ENCODE assay signal across 8 mouse cellular contexts in genomic region chr7:102369661-102370060, GRCm38 (mm10).
A peak's percentile ranks its signal among the peaks of the same experiment; 100 is the strongest.
DNase-seq lines count a peak whose midpoint lies in the region; ATAC-seq lines count a peak whose summit lies in the region.

No protein-coding gene starts in this region.

- no peak overlapping the region for H3K4me3 ChIP-seq in forebrain, embryonic 15.5 days
- H3K4me3 ChIP-seq in forebrain, embryonic 11.5 days (ENCODE audit: low read depth, low read length), result no peak overlapping the region
- no peak overlapping the region for H3K4me3 ChIP-seq in hindbrain, embryonic 15.5 days

- H3K4me1 ChIP-seq in forebrain, embryonic 15.5 days, result no peaks in the 10 kb centered on the region
- H3K4me1 ChIP-seq in forebrain, embryonic 11.5 days (replicated peaks; ENCODE audit: control insufficient read depth, insufficient read depth, low read length), result no peaks in the 10 kb centered on the region
- no peaks in the 10 kb centered on the region for H3K4me1 ChIP-seq in hindbrain, embryonic 15.5 days (replicated peaks)

- no peaks in the 10 kb centered on the region for H3K36me3 ChIP-seq in forebrain, embryonic 15.5 days
- no peaks in the 10 kb centered on the region for H3K36me3 ChIP-seq in forebrain, embryonic 11.5 days (ENCODE audit: control insufficient read depth, insufficient read depth, low read length)
- no peaks in the 10 kb centered on the region for H3K36me3 ChIP-seq in hindbrain, embryonic 15.5 days

- H3K27me3 ChIP-seq in forebrain, embryonic 15.5 days, result no peaks in the 10 kb centered on the region
- no peaks in the 10 kb centered on the region for H3K27me3 ChIP-seq in forebrain, embryonic 11.5 days (ENCODE audit: control insufficient read depth, insufficient read depth, low read length)
- no peaks in the 10 kb centered on the region for H3K27me3 ChIP-seq in hindbrain, embryonic 15.5 days

- peak overlapping the region; percentile 70 for H3K27ac ChIP-seq in forebrain, embryonic 15.5 days (replicated peaks)
- no peak overlapping the region for H3K27ac ChIP-seq in forebrain, embryonic 11.5 days (ENCODE audit: low read depth, low read length)
- no peak overlapping the region for H3K27ac ChIP-seq in hindbrain, embryonic 15.5 days (replicated peaks)

- H3K4me2 ChIP-seq in forebrain, embryonic 15.5 days (replicated peaks), result no peak overlapping the region
- no peak overlapping the region for H3K4me2 ChIP-seq in forebrain, embryonic 11.5 days (ENCODE audit: low read depth, low read length, severe bottlenecking)
- H3K4me2 ChIP-seq in hindbrain, embryonic 15.5 days, result no peak overlapping the region

- H3K9ac ChIP-seq in forebrain, embryonic 15.5 days (replicated peaks), result no peak overlapping the region
- no peak overlapping the region for H3K9ac ChIP-seq in forebrain, embryonic 11.5 days (ENCODE audit: low read length)
- no peak overlapping the region for H3K9ac ChIP-seq in hindbrain, embryonic 15.5 days

- peak; percentile 98 for ATAC-seq in forebrain, embryonic 15.5 days (replicated peaks)
- no peak for ATAC-seq in forebrain, embryonic 11.5 days (replicated peaks; ENCODE audit: low FRiP score)
- peak; percentile 73; the same call in 1 of the 2 replicates for ATAC-seq in hindbrain, embryonic 15.5 days (ENCODE audit: low FRiP score, low read depth)
- no peak for ATAC-seq in granulocyte monocyte progenitor cell, adult 5-6 weeks (replicated peaks; ENCODE audit: poor library complexity, severe bottlenecking)

- 30% methylated on average over 4 of the region's 4 CpGs for WGBS in forebrain, embryonic 15.5 days
- WGBS in forebrain, embryonic 11.5 days, result 58% methylated on average over 4 of the region's 4 CpGs
- 39% methylated on average over 4 of the region's 4 CpGs for WGBS in hindbrain, embryonic 15.5 days

- intact Hi-C loops in left cerebral cortex, postnatal 10 days (cut with DNase I), result no loop called here

- no peak for DNase-seq in forebrain, embryonic 11.5 days (ENCODE audit: low spot score)
- peak; percentile 22 for DNase-seq in MN1 (ENCODE audit: low spot score)
- DNase-seq in embryo, embryonic 10 days (ENCODE audit: low spot score), result peak; percentile 43
- DNase-seq in left cerebral cortex, postnatal 10 days (ENCODE audit: extremely low spot score in 1 of 2, low spot score in 2 of 2), result peak; percentile 60 to 82
- peak; percentile 81 to 88 for DNase-seq in right cerebral cortex, postnatal 36 days (ENCODE audit: low spot score in 2 of 2)

- no peaks in the 10 kb centered on the region for H3K9me3 ChIP-seq in forebrain, embryonic 15.5 days
- no peaks in the 10 kb centered on the region for H3K9me3 ChIP-seq in forebrain, embryonic 11.5 days (ENCODE audit: control insufficient read depth, low read length)
- H3K9me3 ChIP-seq in hindbrain, embryonic 15.5 days, result no peaks in the 10 kb centered on the region

Comparison
In these comparisons a context has a peak if more than half of its experiments do, and no peak if none do; other contexts are left out.
1. ATAC-seq: peak in forebrain, embryonic 15.5 days (single experiment) and hindbrain, embryonic 15.5 days (single experiment); none in forebrain, embryonic 11.5 days (single experiment) and granulocyte monocyte progenitor cell, adult 5-6 weeks (single experiment).